16 mouse cellular contexts compared by ENCODE assay signal in genomic region chr1:60735908-60736280, GRCm38 (mm10). TPM values are rescaled to one million over a fixed set of nuclear protein-coding genes. Genes with fewer than 3 reads are reported as not detected.
DNase-seq lines count a peak whose midpoint lies in the region; ATAC-seq lines count a peak whose summit lies in the region.
"Had no signal": no experiment of that assay in that cellular context is flagged by ENCODE, and none has a peak within 500 bp of the region (broad histone marks: within the 10 kb centered on the region; RNA-seq: fewer than 3 reads in every experiment).

No protein-coding gene starts in this region.

- peak overlapping the region; percentile 34; the same call in 1 of the 2 replicates for H3K27ac ChIP-seq in kidney, embryonic 14.5 days (ENCODE audit: low read depth, low read length)
- peak overlapping the region; percentile 83 for H3K27ac ChIP-seq in lung, embryonic 16.5 days (ENCODE audit: low read length)
- H3K27ac ChIP-seq in stomach, embryonic 15.5 days = peak overlapping the region; percentile 74; the same call in 1 of the 2 replicates
- H3K27ac ChIP-seq: hindbrain, embryonic 12.5 days; layer of hippocampus, adult 2 months; midbrain, embryonic 13.5 days had no signal

- 54% methylated on average over 7 of the region's 7 CpGs for WGBS in kidney, embryonic 14.5 days
- WGBS in lung, embryonic 16.5 days = 72% methylated on average over 7 of the region's 7 CpGs
- WGBS in stomach, embryonic 15.5 days = 75% methylated on average over 7 of the region's 7 CpGs

- peaks cover 11% of the 10 kb centered on the region for H3K4me1 ChIP-seq in kidney, embryonic 14.5 days (ENCODE audit: control insufficient read depth, insufficient read depth, low read length)
- peaks cover 14% of the 10 kb centered on the region for H3K4me1 ChIP-seq in lung, embryonic 16.5 days (replicated peaks; ENCODE audit: control insufficient read depth, insufficient read depth, low read length)
- peaks cover 4% of the 10 kb centered on the region; the same call in 1 of the 2 replicates for H3K4me1 ChIP-seq in stomach, embryonic 15.5 days
- H3K4me1 ChIP-seq: midbrain, embryonic 13.5 days had no signal

- no peak for ATAC-seq in kidney, embryonic 14.5 days (ENCODE audit: low FRiP score, low TSS enrichment)
- ATAC-seq in lung, embryonic 16.5 days (ENCODE audit: low read depth) = no peak
- no peak for ATAC-seq in stomach, embryonic 15.5 days (ENCODE audit: insufficient read depth, low FRiP score, low read depth)
- ATAC-seq: forebrain, embryonic 14.5 days; midbrain, embryonic 13.5 days had no signal

- H3K27me3 ChIP-seq in kidney, embryonic 14.5 days (ENCODE audit: control insufficient read depth, insufficient read depth, low read length) = no peaks in the 10 kb centered on the region
- H3K27me3 ChIP-seq in lung, embryonic 16.5 days (ENCODE audit: control insufficient read depth, insufficient read depth, low read depth, low read length) = no peaks in the 10 kb centered on the region
- no peaks in the 10 kb centered on the region for H3K27me3 ChIP-seq in stomach, embryonic 15.5 days (replicated peaks)
- H3K27me3 ChIP-seq: hindbrain, embryonic 12.5 days; limb, embryonic 13.5 days; midbrain, embryonic 13.5 days had no signal

- H3K4me2 ChIP-seq in kidney, embryonic 14.5 days (replicated peaks; ENCODE audit: low read depth, low read length) = no peak overlapping the region
- H3K4me2 ChIP-seq in lung, embryonic 16.5 days (ENCODE audit: low read depth, low read length) = no peak overlapping the region
- no peak overlapping the region for H3K4me2 ChIP-seq in stomach, embryonic 15.5 days
- H3K4me2 ChIP-seq: hindbrain, embryonic 12.5 days; midbrain, embryonic 13.5 days had no signal

- H3K9me3 ChIP-seq in kidney, embryonic 14.5 days (ENCODE audit: control insufficient read depth, low read length) = no peaks in the 10 kb centered on the region
- H3K9me3 ChIP-seq in lung, embryonic 16.5 days (ENCODE audit: control insufficient read depth, low read length) = no peaks in the 10 kb centered on the region
- no peaks in the 10 kb centered on the region for H3K9me3 ChIP-seq in stomach, embryonic 15.5 days
- H3K9me3 ChIP-seq: hindbrain, embryonic 12.5 days; limb, embryonic 13.5 days; midbrain, embryonic 13.5 days had no signal

- H3K36me3 ChIP-seq in kidney, embryonic 14.5 days (ENCODE audit: control insufficient read depth, insufficient read depth, low read length) = no peaks in the 10 kb centered on the region
- no peaks in the 10 kb centered on the region for H3K36me3 ChIP-seq in lung, embryonic 16.5 days (ENCODE audit: control insufficient read depth, insufficient read depth, low read length)
- H3K36me3 ChIP-seq in stomach, embryonic 15.5 days = no peaks in the 10 kb centered on the region
- H3K36me3 ChIP-seq: hindbrain, embryonic 12.5 days; limb, embryonic 13.5 days; midbrain, embryonic 13.5 days had no signal

- no peak overlapping the region for H3K4me3 ChIP-seq in kidney, embryonic 14.5 days (ENCODE audit: low read length)
- H3K4me3 ChIP-seq in lung, embryonic 16.5 days (ENCODE audit: low read length) = no peak overlapping the region
- no peak overlapping the region for H3K4me3 ChIP-seq in stomach, embryonic 15.5 days (replicated peaks)
- H3K4me3 ChIP-seq: hindbrain, embryonic 12.5 days; layer of hippocampus, adult 2 months; limb, embryonic 13.5 days; midbrain, embryonic 13.5 days had no signal

- H3K9ac ChIP-seq in kidney, embryonic 14.5 days (ENCODE audit: low read depth, low read length) = no peak overlapping the region
- H3K9ac ChIP-seq in lung, embryonic 16.5 days (ENCODE audit: low read length) = no peak overlapping the region
- no peak overlapping the region for H3K9ac ChIP-seq in stomach, embryonic 15.5 days
- H3K9ac ChIP-seq: hindbrain, embryonic 12.5 days; limb, embryonic 13.5 days; midbrain, embryonic 13.5 days had no signal

- peak; percentile 72 for DNase-seq in heart, adult 11 months
- no peak for DNase-seq in heart, postnatal 4 days
- no peak for DNase-seq in kidney, adult 11 months
- DNase-seq in lung, postnatal 4 days = no peak
- no peak for DNase-seq in cerebellum, postnatal 10 days
- DNase-seq: adrenal gland, postnatal 14 days; cerebellum, adult 8-10 months; thymus, postnatal 4 days had no signal

RNA-seq across cellular contexts. Expression of gene Cd28, which starts 19.3 kb away (rescaled TPM):
- total RNA-seq in heart, postnatal 4 days (2021) = under 1 TPM; 0.63 to 0.71 TPM
- 0.16 and 0.33 TPM in 2 replicates for polyA plus RNA-seq in kidney, embryonic 14.5 days (2014; fragmentation: Nextera tagmentation; extraction: Ambion mirVana)
- 0.38 and 0.82 TPM in 2 replicates for polyA plus RNA-seq in lung, embryonic 16.5 days (2015; fragmentation: Nextera tagmentation; extraction: Ambion mirVana)
- polyA plus RNA-seq in stomach, embryonic 15.5 days (2015; fragmentation: Nextera tagmentation; extraction: Ambion mirVana) = 0.18 and 0.27 TPM in 2 replicates
